Mouse (Mus musculus): ENCODE measurements at regions not wholly inside any gene's neighbourhood (a gene's known extent, or its start where the extent isn't known, plus 50 kb on each side); places are given as distances from the start of the nearest gene placed in this dataset.

GRCm38 (mm10) chr2:48172626-48173025 is 641.3 kb upstream of the Acvr2a start:
- TF ChIP-seq CTCF (IDR thresholded peaks at IDR 0.05; ENCODE audit: insufficient read depth, low read length): no peak
- TF ChIP-seq POLR2A (IDR thresholded peaks at IDR 0.05; ENCODE audit: borderline replicate concordance, extremely low read depth, low read depth, low read length): no peak
